Comparison of ENCODE assay signal across 9 mouse cellular contexts in the genomic region with DNA sequence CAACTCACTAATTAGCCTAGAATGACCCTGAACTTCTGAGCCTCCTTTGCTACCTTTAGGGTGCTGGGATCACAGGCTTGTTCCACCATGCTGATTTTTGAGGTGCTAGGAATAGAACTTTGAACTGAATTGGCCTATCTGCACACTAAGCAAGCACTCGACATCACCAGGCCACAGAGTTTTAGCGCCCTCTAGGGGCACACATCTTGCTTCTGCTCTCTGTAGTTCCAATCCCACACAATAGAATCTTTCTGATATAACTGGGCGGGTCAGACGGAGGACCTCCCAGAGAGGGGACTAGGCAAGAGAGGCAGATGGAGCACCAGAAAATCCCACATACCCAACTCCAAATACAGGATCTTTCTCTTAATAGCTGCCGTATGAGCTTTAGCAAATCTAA. TPM values are rescaled to one million over a fixed set of nuclear protein-coding genes. Genes with fewer than 3 reads are reported as not detected.
DNase-seq lines count a peak whose midpoint lies in the region; ATAC-seq and TF ChIP-seq lines count a peak whose summit lies in the region.
"Had no signal": no experiment of that assay in that cellular context is flagged by ENCODE, and none has a peak within 500 bp of the region (broad histone marks: within the 10 kb centered on the region; RNA-seq: fewer than 3 reads in every experiment).

No protein-coding gene starts in this region.

- H3K9me3 ChIP-seq in intestine, embryonic 16.5 days (ENCODE audit: control insufficient read depth, low read length), result no peaks in the 10 kb centered on the region
- H3K9me3 ChIP-seq in midbrain, embryonic 13.5 days, result no peaks in the 10 kb centered on the region
- H3K9me3 ChIP-seq: embryonic facial prominence, embryonic 15.5 days had no signal

- ATAC-seq in intestine, embryonic 16.5 days, result peak; percentile 47; the same call in 1 of the 2 replicates
- ATAC-seq in midbrain, embryonic 13.5 days, result peak; percentile 46

- no peak overlapping the region for H3K4me2 ChIP-seq in intestine, embryonic 16.5 days (ENCODE audit: low read depth, low read length)
- H3K4me2 ChIP-seq in midbrain, embryonic 13.5 days (replicated peaks), result no peak overlapping the region
- H3K4me2 ChIP-seq: embryonic facial prominence, embryonic 15.5 days had no signal

- peak; percentile 44; the same call in 1 of the 2 replicates for TF ChIP-seq CTCF in spleen, adult 2 months (IDR thresholded peaks at IDR 0.05; ENCODE audit: extremely low read depth, insufficient read depth, insufficient read length, insufficient replicate concordance)

- H3K27me3 ChIP-seq in spleen, adult 2 months (ENCODE audit: control insufficient read depth, insufficient read depth, low read length), result no peaks in the 10 kb centered on the region
- no peaks in the 10 kb centered on the region for H3K27me3 ChIP-seq in intestine, embryonic 16.5 days (replicated peaks; ENCODE audit: control insufficient read depth, insufficient read depth, low read length)
- H3K27me3 ChIP-seq in midbrain, embryonic 13.5 days, result no peaks in the 10 kb centered on the region
- H3K27me3 ChIP-seq: embryonic facial prominence, embryonic 15.5 days had no signal

- 55% methylated on average over 5 of the region's 5 CpGs for WGBS in spleen, adult 2 months
- 43% methylated on average over 5 of the region's 5 CpGs for WGBS in intestine, embryonic 16.5 days
- WGBS in midbrain, embryonic 13.5 days, result 26% methylated on average over 5 of the region's 5 CpGs

- peak in 1 of 2 experiments; percentile 50 for DNase-seq in spleen, adult 2 months (ENCODE audit: low read depth in 1 of 2, low spot score in 2 of 2)
- DNase-seq in spleen, adult 12 weeks (ENCODE audit: low spot score), result no peak
- peak; percentile 73 for DNase-seq in cerebellum, adult 8-10 months
- peak; percentile 80 for DNase-seq in forelimb bud, embryonic 11.5 days (ENCODE audit: low read depth, low spot score)
- peak; percentile 60 to 73 for DNase-seq in left cerebral cortex, postnatal 36 days (ENCODE audit: low spot score in 2 of 2)
- DNase-seq in testis, postnatal 10 days (ENCODE audit: low spot score), result peak; percentile 80

- H3K4me1 ChIP-seq in spleen, adult 2 months (ENCODE audit: control insufficient read depth, insufficient read depth, insufficient read length), result peaks cover 9% of the 10 kb centered on the region
- peaks cover 3% of the 10 kb centered on the region; the same call in 1 of the 2 replicates for H3K4me1 ChIP-seq in intestine, embryonic 16.5 days (ENCODE audit: control insufficient read depth, insufficient read depth, low read length)
- peaks cover 11% of the 10 kb centered on the region for H3K4me1 ChIP-seq in midbrain, embryonic 13.5 days (replicated peaks)

- peaks cover 64% of the 10 kb centered on the region for H3K36me3 ChIP-seq in spleen, adult 2 months (ENCODE audit: control insufficient read depth, insufficient read depth, low read length)
- H3K36me3 ChIP-seq in intestine, embryonic 16.5 days (ENCODE audit: control insufficient read depth, insufficient read depth, low read length), result no peaks in the 10 kb centered on the region; the same call in 1 of the 2 replicates
- H3K36me3 ChIP-seq in midbrain, embryonic 13.5 days, result no peaks in the 10 kb centered on the region
- H3K36me3 ChIP-seq: embryonic facial prominence, embryonic 15.5 days had no signal

- intact Hi-C loops in left cerebral cortex, postnatal 36 days (cut with DNase I), result loop anchor here (1.0 kb wide), 1 partner anchor 74 kb away; no protein-coding TSS in a partner anchor

- no peak overlapping the region for H3K27ac ChIP-seq in spleen, adult 2 months (ENCODE audit: insufficient read depth, low read length)
- no peak overlapping the region for H3K27ac ChIP-seq in intestine, embryonic 16.5 days (ENCODE audit: low read length)
- no peak overlapping the region for H3K27ac ChIP-seq in midbrain, embryonic 13.5 days
- H3K27ac ChIP-seq: embryonic facial prominence, embryonic 15.5 days had no signal

- H3K9ac ChIP-seq in intestine, embryonic 16.5 days (ENCODE audit: low read depth, low read length), result no peak overlapping the region
- H3K9ac ChIP-seq in midbrain, embryonic 13.5 days (replicated peaks), result no peak overlapping the region
- H3K9ac ChIP-seq: embryonic facial prominence, embryonic 15.5 days had no signal

- TF ChIP-seq POLR2A in spleen, adult 2 months (IDR thresholded peaks at IDR 0.05; ENCODE audit: low read depth, low read length), result no peak

- no peak overlapping the region for H3K4me3 ChIP-seq in spleen, adult 2 months (ENCODE audit: extremely low read depth, insufficient read depth, insufficient read length)
- H3K4me3 ChIP-seq in intestine, embryonic 16.5 days (ENCODE audit: low read length), result no peak overlapping the region
- no peak overlapping the region for H3K4me3 ChIP-seq in midbrain, embryonic 13.5 days (replicated peaks)
- H3K4me3 ChIP-seq: embryonic facial prominence, embryonic 15.5 days had no signal

RNA-seq across cellular contexts. Expression of gene Mpzl1, which starts 24.3 kb away (rescaled TPM):
- 15.3 and 15.9 TPM in 2 replicates for polyA plus RNA-seq in spleen, adult 2 months (2012; rRNA removed)
- 103 and 110 TPM in 2 replicates for polyA plus RNA-seq in intestine, embryonic 16.5 days (2015; fragmentation: Nextera tagmentation; extraction: Ambion mirVana)
- total RNA-seq in left cerebral cortex, postnatal 36 days (2021), result 10 to 100 TPM; 30.0 to 31.6 TPM
- 135 and 147 TPM in 2 replicates for polyA plus RNA-seq in midbrain, embryonic 13.5 days (2015; fragmentation: Nextera tagmentation; extraction: Ambion mirVana)

RNA-seq across cellular contexts. Expression of gene Rcsd1, which starts 51.0 kb away (rescaled TPM):
- polyA plus RNA-seq in spleen, adult 2 months (2012; rRNA removed), result 68.3 and 73.9 TPM in 2 replicates
- 28.7 and 32.4 TPM in 2 replicates for polyA plus RNA-seq in intestine, embryonic 16.5 days (2015; fragmentation: Nextera tagmentation; extraction: Ambion mirVana)
- 1 to 10 TPM; 3.6 to 5.0 TPM for total RNA-seq in left cerebral cortex, postnatal 36 days (2021)
- 8.0 and 8.3 TPM in 2 replicates for polyA plus RNA-seq in midbrain, embryonic 13.5 days (2015; fragmentation: Nextera tagmentation; extraction: Ambion mirVana)
